Mouse (Mus musculus) midbrain, embryonic 11.5 days (tissue): Measurements from ENCODE around the gene Kcnt1. TPM values are rescaled to one million over a fixed set of nuclear protein-coding genes. Genes with fewer than 3 reads are reported as not detected.

ENCODE experiments used
- ATAC-seq: fragments of 200-750 bp; cut with Nextera tagmentation; 2 replicates; pipeline ENCODE4 v1.8.0; 2017; ENCODE audit warnings: moderate TSS enrichment, moderate library complexity; ENCODE audit not compliant: low FRiP score
- DNase-seq: peaks from one replicate; pipeline ENCODE4 v3.0.0; 2015; ENCODE audit warnings: low spot score; ENCODE audit errors: missing footprints
- H3K27ac ChIP-seq: fragments of 300-500 bp; sonication (generic); 2 replicates; pipeline ENCODE4 v1.5.1; 2014; ENCODE audit warnings: low read depth, low read length
- H3K27me3 ChIP-seq: fragments of 300-500 bp; sonication (generic); 2 replicates; pipeline ENCODE4 v1.6.1; 2014; ENCODE audit warnings: mild to moderate bottlenecking, low read length, moderate library complexity, mixed read lengths; ENCODE audit not compliant: control insufficient read depth, insufficient read depth
- H3K36me3 ChIP-seq: fragments of 300-500 bp; sonication (generic); 2 replicates; pipeline ENCODE4 v1.6.1; 2014; ENCODE audit warnings: mild to moderate bottlenecking, low read length, moderate library complexity, mixed read lengths; ENCODE audit not compliant: control insufficient read depth, insufficient read depth
- H3K4me1 ChIP-seq: fragments of 300-500 bp; sonication (generic); 2 replicates; pipeline ENCODE4 v1.6.1; 2014; ENCODE audit warnings: low read length; ENCODE audit not compliant: control insufficient read depth, insufficient read depth
- H3K4me2 ChIP-seq: fragments of 300-500 bp; sonication (generic); 2 replicates; pipeline ENCODE4 v1.6.1; 2014; ENCODE audit warnings: mild to moderate bottlenecking, moderate library complexity
- H3K4me3 ChIP-seq: fragments of 300-500 bp; sonication (generic); 2 replicates; pipeline ENCODE4 v1.5.1; 2014; ENCODE audit warnings: low read depth, low read length
- H3K9ac ChIP-seq: fragments of 300-500 bp; sonication (generic); 2 replicates; pipeline ENCODE4 v1.6.1; 2014; ENCODE audit warnings: low read length
- H3K9me3 ChIP-seq: fragments of 300-500 bp; sonication (generic); 2 replicates; pipeline ENCODE4 v1.6.1; 2016; ENCODE audit warnings: low read length; ENCODE audit not compliant: control insufficient read depth
- WGBS: fragments of 180-500 bp; shearing (Covaris S2); extraction: QIAGEN DNeasy Blood & Tissue Kit; methylation state at CpG from one replicate; pipeline ENCODE4 v1.1.7; 2014; 5-methylcytosine and 5-hydroxymethylcytosine counted together
- polyA plus RNA-seq: library from polyadenylated mRNA; unstranded; fragments of >200 nt; fragmentation: Nextera tagmentation; extraction: Ambion mirVana; gene quantifications from 2 replicates; pipeline ENCODE4 v1.2.1, GENCODE M21; 2014

Gene Kcnt1
- polyA plus RNA-seq, 1 experiment from 2014 or later: 0.23 TPM

DNA sequence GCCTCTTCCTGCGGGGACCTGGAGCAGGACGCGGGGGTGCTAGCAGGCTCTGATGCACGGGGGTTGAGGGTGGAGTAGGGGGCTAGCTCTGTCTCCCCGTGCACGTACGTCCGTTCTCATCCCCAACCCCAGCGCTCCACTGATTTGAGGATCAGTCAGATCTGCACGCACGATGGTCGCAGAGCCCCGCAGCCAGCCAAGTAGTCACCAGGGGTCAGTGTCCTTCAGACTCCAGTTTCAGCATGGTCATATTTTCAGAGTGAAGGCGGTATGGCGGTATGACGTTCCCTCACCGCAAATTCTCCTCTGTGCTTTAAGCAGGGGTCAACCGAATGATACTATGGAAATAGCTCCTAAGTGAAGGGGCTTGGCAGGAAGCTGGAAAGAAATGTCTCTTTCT lies 696 bp downstream of the Kcnt1 start:
- H3K4me2 ChIP-seq: peak overlapping the region; percentile 95
- peak overlapping the region; percentile 49 for H3K4me3 ChIP-seq
- 7% methylated on average over 18 of the region's 18 CpGs for WGBS
- peaks cover 19% of the 10 kb centered on the region for H3K27me3 ChIP-seq
- H3K4me1 ChIP-seq: peaks cover 8% of the 10 kb centered on the region
- H3K27ac ChIP-seq: no peak overlapping the region
- peak overlapping the region; percentile 40 for H3K9ac ChIP-seq
- H3K36me3 ChIP-seq: no peaks in the 10 kb centered on the region
- H3K9me3 ChIP-seq: no peaks in the 10 kb centered on the region
- DNase-seq (peak; percentile 89), ATAC-seq (0 out of 2 replicates have a peak, but pooled peaks have one; percentile 14)

DNA sequence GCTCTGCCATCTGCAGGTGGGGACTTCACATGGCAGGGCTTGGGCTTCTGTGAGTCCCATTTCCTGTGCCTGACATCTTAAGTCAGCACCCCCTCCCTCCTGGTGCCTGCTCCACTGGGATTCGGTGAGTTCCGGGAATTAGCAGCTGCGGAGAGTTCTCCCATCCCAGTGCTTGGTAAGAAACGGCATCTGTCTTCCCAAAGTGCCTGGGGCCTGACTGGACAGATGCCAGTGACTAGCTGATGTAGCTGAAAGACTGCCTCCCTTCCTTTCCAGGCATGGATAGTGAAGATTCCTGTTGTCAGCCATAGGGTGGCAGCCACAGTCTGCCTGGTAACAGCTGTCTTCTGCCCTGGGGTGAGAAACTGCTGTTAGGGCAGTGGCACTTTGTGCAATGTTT lies 1.9 kb downstream of the Kcnt1 start:
- DNase-seq (no peak), ATAC-seq (no peak)
- peaks cover 8% of the 10 kb centered on the region for H3K4me1 ChIP-seq
- no peaks in the 10 kb centered on the region for H3K9me3 ChIP-seq
- no peak overlapping the region for H3K27ac ChIP-seq
- peaks cover 19% of the 10 kb centered on the region for H3K27me3 ChIP-seq
- 22% methylated on average over 4 of the region's 4 CpGs for WGBS
- H3K36me3 ChIP-seq: no peaks in the 10 kb centered on the region
- no peak overlapping the region for H3K9ac ChIP-seq
- no peak overlapping the region for H3K4me2 ChIP-seq
- no peak overlapping the region for H3K4me3 ChIP-seq

DNA sequence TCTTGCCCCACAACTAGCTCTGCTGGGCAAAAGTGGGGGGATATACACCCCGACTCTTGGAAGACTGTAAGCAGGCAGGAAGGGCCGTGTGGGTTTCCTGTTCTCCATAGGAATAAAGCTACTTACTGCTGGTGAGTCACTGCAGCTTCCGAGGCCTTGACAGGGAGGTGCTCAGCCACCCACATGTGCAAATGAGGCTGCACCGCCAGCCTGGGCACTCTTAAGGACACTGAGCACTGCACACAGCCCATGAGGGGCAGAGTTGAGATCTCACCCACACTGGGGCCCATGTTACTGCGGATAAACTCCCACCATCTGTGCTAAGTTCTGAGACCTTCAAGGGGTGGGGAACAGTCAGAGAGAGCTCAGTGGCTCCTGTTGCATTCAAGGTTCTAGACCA lies 3.1 kb downstream of the Kcnt1 start:
- DNase-seq (no peak), ATAC-seq (no peak)
- Histone ChIP-seq H3K36me3 (no peaks in the 10 kb centered on the region), H3K4me2 (no peak overlapping the region), H3K27ac (no peak overlapping the region), H3K4me3 (no peak overlapping the region), H3K9me3 (no peaks in the 10 kb centered on the region), H3K27me3 (peaks cover 19% of the 10 kb centered on the region), H3K4me1 (peaks cover 8% of the 10 kb centered on the region), H3K9ac (no peak overlapping the region)
- 59% methylated on average over 5 of the region's 5 CpGs for WGBS

DNA sequence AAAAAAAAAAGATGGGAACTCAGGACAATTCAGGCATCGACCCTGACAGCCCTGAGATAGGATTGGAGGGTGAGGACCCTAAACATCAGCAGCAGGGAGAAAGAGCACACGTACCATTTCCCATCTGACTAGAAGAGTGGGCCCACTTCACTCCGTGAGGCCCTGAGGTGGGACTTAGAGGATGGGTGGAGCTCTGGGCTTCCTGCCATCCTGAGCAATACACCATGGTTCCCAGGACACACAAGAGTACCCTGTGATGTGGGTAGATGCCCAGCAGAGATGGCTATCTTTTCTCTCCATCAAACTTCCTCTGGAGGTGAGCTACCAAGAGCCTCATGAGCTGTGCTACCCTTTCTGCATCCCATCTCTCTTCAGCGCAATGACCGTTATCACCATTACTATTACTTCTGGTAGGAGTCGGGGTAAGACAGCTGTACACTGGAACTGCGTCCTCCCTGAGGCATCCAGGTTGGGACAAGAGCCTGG lies 13.8 kb downstream of the Kcnt1 start:
- WGBS: 30% methylated on average over 7 of the region's 7 CpGs
- Histone ChIP-seq H3K4me3 (peak overlapping the region; percentile 37), H3K4me2 (peak overlapping the region; percentile 61), H3K4me1 (peaks cover 2% of the 10 kb centered on the region; the same call in 1 of the 2 replicates), H3K9ac (peak overlapping the region; percentile 46), H3K27me3 (peaks cover 11% of the 10 kb centered on the region; the same call in 1 of the 2 replicates), H3K9me3 (no peaks in the 10 kb centered on the region), H3K27ac (no peak overlapping the region), H3K36me3 (no peaks in the 10 kb centered on the region)
- no peak for ATAC-seq
- DNase-seq: peak; percentile 91

DNA sequence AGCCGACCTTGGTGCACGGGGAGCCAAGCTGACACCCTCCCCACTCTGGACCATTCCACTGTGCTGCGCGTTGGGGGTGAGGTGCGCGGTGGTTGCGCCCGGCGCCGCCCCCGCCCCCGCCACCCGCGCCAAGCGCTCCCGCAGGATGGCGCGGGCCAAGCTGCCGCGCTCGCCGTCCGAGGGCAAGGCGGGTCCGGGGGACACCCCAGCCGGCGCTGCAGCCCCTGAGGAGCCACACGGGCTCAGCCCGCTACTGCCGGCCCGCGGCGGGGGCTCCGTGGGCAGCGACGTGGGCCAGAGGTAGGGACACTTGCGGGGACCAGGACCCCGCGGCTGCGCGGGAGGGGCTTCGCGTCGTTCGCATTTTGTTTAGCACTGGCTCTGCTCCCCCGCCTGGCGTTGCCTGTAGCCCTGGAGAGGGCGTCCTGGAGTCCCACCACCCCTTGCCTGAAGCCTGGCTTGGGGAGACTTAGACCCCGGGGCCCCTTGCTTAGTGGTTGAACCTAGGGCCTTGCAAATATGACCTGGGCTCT lies 14.3 kb downstream of the Kcnt1 start:
- Histone ChIP-seq H3K9me3 (no peaks in the 10 kb centered on the region), H3K27me3 (peaks cover 11% of the 10 kb centered on the region; the same call in 1 of the 2 replicates), H3K4me2 (peak overlapping the region; percentile 61), H3K36me3 (no peaks in the 10 kb centered on the region), H3K27ac (no peak overlapping the region), H3K4me3 (peak overlapping the region; percentile 37), H3K4me1 (peaks cover 2% of the 10 kb centered on the region; the same call in 1 of the 2 replicates), H3K9ac (peak overlapping the region; percentile 46)
- no peak for ATAC-seq
- WGBS: 3% methylated on average over 40 of the region's 49 CpGs
- peak; percentile 87 for DNase-seq

DNA sequence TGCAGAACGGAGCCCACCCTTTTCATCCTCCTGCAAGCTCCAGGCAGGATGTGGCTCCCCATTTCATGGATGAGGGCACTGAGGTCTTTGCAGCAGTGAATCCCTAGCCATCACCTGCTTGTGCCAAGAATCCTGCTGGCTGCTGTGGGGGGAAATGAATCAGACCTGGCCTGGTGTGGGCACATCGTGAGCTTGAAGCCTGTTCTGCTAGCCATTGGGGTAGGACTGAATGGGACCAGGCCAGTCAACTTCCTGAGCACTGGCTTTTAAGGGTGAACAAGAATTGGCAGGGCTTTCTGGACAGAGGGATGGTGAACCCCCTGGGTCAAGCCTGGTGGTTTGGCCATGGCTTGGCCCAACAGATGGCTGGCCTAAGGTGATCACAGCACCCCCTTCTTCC lies 15.0 kb downstream of the Kcnt1 start:
- 81% methylated on average over 2 of the region's 2 CpGs for WGBS
- H3K4me3 ChIP-seq: no peak overlapping the region
- H3K27me3 ChIP-seq: peaks cover 11% of the 10 kb centered on the region; the same call in 1 of the 2 replicates
- no peak for DNase-seq
- no peak overlapping the region for H3K4me2 ChIP-seq
- no peak overlapping the region for H3K27ac ChIP-seq
- H3K4me1 ChIP-seq: peaks cover 2% of the 10 kb centered on the region; the same call in 1 of the 2 replicates
- H3K36me3 ChIP-seq: no peaks in the 10 kb centered on the region
- H3K9ac ChIP-seq: no peak overlapping the region
- no peak for ATAC-seq
- H3K9me3 ChIP-seq: no peaks in the 10 kb centered on the region

DNA sequence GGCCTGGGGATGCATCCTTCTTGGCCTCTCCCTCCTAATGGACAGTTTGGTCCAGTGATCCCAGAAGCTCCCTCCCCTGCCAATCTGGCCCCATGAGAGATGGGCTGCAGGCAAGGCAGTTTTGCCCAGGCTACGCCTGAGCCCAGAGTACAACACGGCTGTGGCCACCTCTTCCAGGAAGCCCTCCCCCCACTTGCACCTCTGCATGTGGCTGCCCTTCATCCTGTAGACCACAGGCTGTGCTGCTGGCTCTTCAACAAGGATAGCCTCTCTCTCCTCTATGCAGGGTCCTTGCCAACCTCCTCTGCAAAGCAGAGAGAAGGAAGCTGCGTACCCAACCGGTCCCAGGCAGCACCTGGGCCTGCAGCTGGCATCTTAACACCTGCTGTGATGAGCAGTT lies 15.5 kb downstream of the Kcnt1 start:
- no peak overlapping the region for H3K9ac ChIP-seq
- no peaks in the 10 kb centered on the region for H3K36me3 ChIP-seq
- H3K9me3 ChIP-seq: no peaks in the 10 kb centered on the region
- peaks cover 11% of the 10 kb centered on the region; the same call in 1 of the 2 replicates for H3K27me3 ChIP-seq
- H3K4me1 ChIP-seq: peaks cover 2% of the 10 kb centered on the region; the same call in 1 of the 2 replicates
- no peak overlapping the region for H3K4me2 ChIP-seq
- ATAC-seq (no peak), DNase-seq (no peak)
- WGBS: 87% methylated on average over 4 of the region's 4 CpGs
- no peak overlapping the region for H3K27ac ChIP-seq
- H3K4me3 ChIP-seq: no peak overlapping the region

DNA sequence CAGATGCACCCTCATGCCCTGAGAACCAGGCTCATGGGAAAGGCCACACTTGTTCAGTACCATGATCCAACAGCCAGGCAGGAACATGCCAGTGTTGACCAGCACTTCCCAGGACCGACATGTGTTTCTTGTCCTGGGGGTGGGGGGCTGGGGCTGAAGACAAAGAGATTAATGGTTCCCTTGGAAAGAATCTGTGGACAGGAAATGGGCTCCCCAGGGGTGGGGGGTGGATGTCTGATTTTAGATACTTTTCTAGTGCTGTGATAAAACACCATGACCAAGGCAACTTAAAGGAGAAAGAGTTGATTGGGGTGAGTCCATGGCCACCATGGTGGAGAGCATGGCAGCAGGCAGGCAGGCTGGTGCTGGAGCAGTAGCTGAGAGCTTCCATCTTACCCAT lies 18.7 kb downstream of the Kcnt1 start:
- H3K27me3 ChIP-seq: peaks cover 10% of the 10 kb centered on the region; the same call in 1 of the 2 replicates
- H3K27ac ChIP-seq: no peak overlapping the region
- no peak overlapping the region for H3K4me3 ChIP-seq
- H3K36me3 ChIP-seq: no peaks in the 10 kb centered on the region
- WGBS: 68% methylated on average over 1 of the region's 1 CpGs
- no peaks in the 10 kb centered on the region for H3K9me3 ChIP-seq
- ATAC-seq: no peak
- H3K9ac ChIP-seq: no peak overlapping the region
- peaks cover 2% of the 10 kb centered on the region; the same call in 1 of the 2 replicates for H3K4me1 ChIP-seq
- no peak overlapping the region for H3K4me2 ChIP-seq
- no peak for DNase-seq

DNA sequence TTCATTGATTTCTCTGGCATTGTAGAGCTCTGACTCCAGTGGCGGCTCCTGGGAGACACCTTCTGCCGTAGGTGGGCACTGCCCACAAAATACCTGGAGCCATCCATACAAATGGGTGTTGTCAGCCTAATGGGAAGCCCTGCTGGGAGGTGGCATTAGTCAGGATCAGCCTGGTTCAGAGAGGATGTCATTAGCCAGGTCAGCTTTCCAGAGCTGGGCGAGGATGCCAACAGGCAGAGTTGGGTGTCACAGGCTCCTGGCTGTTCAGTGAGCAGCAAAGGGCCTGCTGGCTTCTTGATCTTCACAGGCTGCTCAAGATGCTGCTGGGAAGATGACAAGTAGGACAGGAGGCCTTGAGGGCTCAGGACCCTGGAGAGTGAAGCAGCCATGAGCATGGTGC lies 21.2 kb downstream of the Kcnt1 start:
- Histone ChIP-seq H3K27ac (no peak overlapping the region), H3K9ac (no peak overlapping the region), H3K4me3 (no peak overlapping the region), H3K9me3 (no peaks in the 10 kb centered on the region), H3K4me2 (no peak overlapping the region), H3K36me3 (no peaks in the 10 kb centered on the region), H3K27me3 (no peaks in the 10 kb centered on the region), H3K4me1 (no peaks in the 10 kb centered on the region)
- 85% methylated on average over 3 of the region's 3 CpGs for WGBS
- no peak for ATAC-seq
- no peak for DNase-seq
